Mouse (Mus musculus) heart, adult 2 months (tissue): Measurements from ENCODE around the gene Stxbp2.

Source experiments
- CTCF ChIP-seq: fragments of 200-600 bp; IDR thresholded peaks from 2 replicates; pipeline ENCODE4 v1.8.1; 2022; ENCODE audit warnings: antibody characterized with exemption, mild to moderate bottlenecking, moderate library complexity
- EP300 ChIP-seq: fragments of 200-500 bp; IDR thresholded peaks from 2 replicates; pipeline ENCODE4 v1.6.1; 2011; ENCODE audit warnings: low read depth, low read length, control low read depth; ENCODE audit not compliant: insufficient read depth
- POLR2A ChIP-seq: fragments of 200-500 bp; IDR thresholded peaks from 2 replicates; pipeline ENCODE4 v1.6.1; 2011; ENCODE audit warnings: mild to moderate bottlenecking, low read depth, low read length, control low read depth; ENCODE audit not compliant: insufficient read depth

GRCm38 (mm10) chr8:3683408-3684176 lies 52.8 kb downstream of the Stxbp2 start:
- no peak for TF ChIP-seq CTCF
- TF ChIP-seq POLR2A = no peak
- TF ChIP-seq EP300 = no peak
